Mouse (Mus musculus) urinary bladder, postnatal 25 days (tissue): ENCODE measurements around the gene Zfp146.
"Not testable (repeated sequence)": the region's sequence is repeated elsewhere in the genome, so short reads cannot be mapped to it uniquely, and the experiment has no call there.

Experiments
- DNase-seq: peaks from one replicate; pipeline ENCODE4 v3.0.0; 2022; ENCODE audit warnings: low spot score

The Zfp146 gene

GRCm38 (mm10) chr7:30169583-30170282, at the start of gene Zfp146:
TSS of gene Zfp146 (minus strand) at chr7:30169750.
- peak; percentile 78 for DNase-seq

GRCm38 (mm10) chr7:30217277-30217676, 47.7 kb upstream of the Zfp146 start:
- no peak for DNase-seq

- DNase-seq = peak; percentile 85
These were observed 47.2 kb upstream of the Zfp146 start for GRCm38 (mm10) chr7:30216723-30217151.

DNA sequence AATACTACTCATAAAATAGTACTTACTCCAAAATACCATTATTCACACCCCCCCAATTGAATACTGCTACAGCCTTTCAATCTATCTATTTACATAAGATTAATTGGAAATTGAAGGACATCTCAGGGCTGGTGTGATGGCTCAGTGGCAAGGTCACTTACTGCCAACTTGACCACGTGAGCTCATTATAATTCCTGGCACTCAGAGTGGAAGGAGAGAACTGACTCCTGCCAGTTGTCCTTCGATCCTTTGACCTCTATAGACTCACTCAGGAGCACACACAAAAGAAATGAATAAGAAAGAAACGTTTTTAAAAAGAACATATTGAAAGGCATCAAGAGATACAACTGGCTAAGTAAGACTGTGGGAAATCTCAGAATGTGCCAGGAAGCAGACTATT, 46.3 kb upstream of the Zfp146 start:
- DNase-seq = no peak

DNA sequence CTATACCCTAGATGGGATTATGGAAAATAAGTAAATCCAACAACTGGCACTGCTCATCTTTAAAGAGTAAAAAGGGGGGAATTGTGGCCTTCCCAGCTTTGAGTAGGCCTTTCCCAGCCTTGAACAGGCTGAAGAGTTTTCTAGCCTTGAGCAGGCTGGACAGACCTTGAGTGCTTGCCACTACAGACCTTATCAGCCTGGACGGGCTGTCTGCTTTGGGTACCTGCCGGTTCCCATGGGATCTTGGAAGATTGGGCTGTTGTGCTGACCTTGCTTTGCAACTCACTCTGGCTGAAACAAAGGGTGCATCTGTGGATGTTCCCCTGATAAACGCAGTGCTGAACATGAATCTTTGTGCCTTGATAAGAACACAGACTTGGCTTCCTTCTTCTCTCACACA, 44.3 kb upstream of the Zfp146 start:
- DNase-seq = no peak

DNA sequence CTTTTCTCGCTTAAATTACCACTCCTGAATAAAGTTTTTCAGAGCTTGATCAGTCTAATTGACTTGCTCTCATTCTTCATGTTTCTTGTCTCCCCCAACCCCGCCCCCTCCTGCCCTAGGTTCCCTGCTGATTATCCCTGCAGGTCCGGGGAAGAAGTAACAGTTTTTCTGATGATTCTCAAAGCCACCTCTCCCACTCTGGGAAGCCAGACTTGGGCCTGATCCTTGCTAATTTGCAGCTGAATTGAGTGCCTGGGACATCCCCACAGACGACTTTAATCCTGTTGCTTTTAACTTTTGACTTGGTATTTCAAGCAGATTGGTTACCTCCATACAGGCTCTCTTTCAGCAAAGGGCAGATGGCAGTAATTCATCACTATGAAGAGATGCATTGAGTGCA, 41.5 kb upstream of the Zfp146 start:
- no peak for DNase-seq

DNA sequence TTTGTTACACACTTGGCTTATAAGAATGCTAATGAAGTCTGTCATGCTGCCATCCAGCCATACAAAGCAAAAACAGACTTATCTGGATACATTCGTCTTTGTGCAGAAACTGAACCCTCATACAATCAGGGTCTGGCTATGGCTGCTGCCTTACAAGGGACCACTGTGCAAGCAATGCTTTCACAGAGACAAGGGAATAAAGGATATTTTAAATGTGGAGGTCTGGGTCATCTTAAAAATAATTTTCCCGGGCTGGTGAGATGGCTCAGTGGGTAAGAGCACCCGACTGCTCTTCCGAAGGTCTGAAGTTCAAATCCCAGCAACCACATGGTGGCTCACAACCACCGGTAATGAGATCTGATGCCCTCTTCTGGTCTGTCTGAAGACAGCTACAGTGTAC, 36.8 kb upstream of the Zfp146 start:
- DNase-seq = not testable (repeated sequence)

DNA sequence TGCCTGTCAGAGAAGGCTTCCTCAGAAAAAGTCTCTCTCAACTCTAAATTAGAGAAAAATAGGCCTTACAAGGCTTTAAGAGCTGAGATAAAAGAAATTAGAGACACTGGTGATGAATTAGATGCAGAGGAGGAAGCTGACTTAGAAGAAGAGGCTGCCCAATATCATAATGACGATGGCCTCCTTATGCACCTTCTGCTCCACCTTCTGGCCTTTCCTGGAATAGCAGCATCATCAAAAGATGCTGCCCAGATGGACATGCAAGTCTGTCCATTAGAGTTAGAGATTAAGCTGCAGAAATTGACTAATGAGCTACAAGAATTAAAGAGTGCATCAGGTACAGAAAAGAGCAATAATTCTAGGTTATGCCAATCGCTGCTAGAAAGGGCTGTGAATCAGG, 35.8 kb upstream of the Zfp146 start:
- DNase-seq = peak; percentile 63

GRCm38 (mm10) chr7:30204380-30204779, 34.8 kb upstream of the Zfp146 start:
- DNase-seq = no peak

DNA sequence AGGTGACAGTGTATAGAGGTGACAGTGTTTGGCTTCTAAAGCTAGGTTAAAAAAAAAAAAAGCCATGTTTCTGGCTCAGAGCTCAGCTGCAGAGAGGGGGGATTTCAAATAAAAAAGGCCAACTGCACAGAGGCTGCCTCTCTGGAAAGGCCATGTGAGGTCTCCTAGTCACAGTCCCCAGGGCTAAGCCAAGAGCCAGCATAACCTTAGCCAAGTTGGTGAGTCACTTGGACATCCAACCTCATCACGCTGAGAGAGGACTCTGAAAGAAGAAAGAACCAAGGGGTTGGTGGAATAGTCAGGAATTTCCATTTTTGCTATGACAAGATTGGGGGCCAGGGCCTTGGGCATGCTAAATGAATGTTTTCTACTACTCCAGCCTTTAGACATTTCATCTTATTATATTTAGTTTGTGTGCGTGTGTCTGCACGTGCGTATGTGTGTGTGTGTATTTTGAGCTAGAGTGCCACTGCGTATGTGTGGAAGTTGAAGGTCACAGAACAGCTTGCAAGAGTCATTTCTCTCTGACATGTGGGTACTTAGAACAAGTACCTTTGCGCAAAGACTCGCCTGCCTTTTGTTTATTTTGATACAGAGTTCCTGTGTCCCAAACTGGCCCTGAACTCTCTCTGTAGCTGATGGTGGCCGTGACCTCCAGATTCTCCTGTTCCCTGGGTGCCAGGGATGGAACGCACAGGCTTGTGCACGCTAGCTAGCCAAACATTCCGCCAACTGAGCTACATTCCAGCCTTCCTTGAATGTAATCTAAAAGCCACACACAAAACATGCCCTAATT, 33.5 kb upstream of the Zfp146 start:
- no peak for DNase-seq

GRCm38 (mm10) chr7:30200661-30201060, 31.1 kb upstream of the Zfp146 start:
- not testable (repeated sequence) for DNase-seq

GRCm38 (mm10) chr7:30200200-30200599, 30.6 kb upstream of the Zfp146 start:
- DNase-seq = no peak

- no peak for DNase-seq
These were observed 30.1 kb upstream of the Zfp146 start for GRCm38 (mm10) chr7:30199498-30200139.

GRCm38 (mm10) chr7:30198481-30198971, 29.0 kb upstream of the Zfp146 start, which contains the start of gene Capns1:
TSS of gene Capns1 (minus strand) at chr7:30198811.
- peak; percentile 55 for DNase-seq

GRCm38 (mm10) chr7:30197592-30198129, 28.1 kb upstream of the Zfp146 start:
- DNase-seq = no peak

GRCm38 (mm10) chr7:30196171-30196570, 26.6 kb upstream of the Zfp146 start:
- DNase-seq = peak; percentile 43

DNA sequence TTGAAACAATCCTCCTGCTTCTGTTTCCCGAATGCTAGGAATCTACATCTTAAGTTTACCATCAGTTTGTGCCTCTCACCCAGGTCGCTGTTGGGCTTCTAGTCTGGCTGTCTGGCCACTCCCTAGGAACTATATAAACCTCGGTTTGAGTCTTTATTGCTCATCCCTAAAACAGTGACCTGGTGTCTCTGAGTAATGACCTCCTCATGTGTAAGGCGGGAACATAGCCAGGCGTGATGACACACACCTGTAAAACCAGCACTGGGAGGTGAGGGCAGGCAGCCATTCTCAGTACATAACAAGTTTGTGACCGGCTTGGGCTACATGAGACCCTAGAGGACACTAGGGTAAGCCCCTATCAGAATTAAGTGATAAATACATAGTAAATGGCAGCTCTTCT, 25.9 kb upstream of the Zfp146 start:
- no peak for DNase-seq

DNA sequence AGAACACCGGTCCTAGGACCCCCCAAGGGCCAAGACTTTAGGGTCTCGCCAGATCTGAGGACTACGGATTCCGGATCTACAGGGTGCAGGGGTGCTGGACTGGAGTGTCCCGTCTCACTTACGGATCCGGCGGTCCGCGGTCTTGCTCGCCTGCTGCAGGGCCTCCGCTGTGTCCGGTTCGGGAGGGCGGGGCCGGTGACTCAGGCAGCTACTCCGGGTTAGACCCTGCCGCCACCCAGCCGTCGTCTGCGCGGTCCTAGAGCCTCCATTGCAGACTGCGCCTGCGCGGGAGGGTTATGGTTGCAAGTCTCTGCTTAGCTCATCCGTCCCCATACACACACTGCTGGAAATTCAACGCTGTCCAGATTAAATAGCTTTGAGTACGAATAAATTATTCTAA, 25.3 kb upstream of the Zfp146 start:
- peak; percentile 98 for DNase-seq

DNA sequence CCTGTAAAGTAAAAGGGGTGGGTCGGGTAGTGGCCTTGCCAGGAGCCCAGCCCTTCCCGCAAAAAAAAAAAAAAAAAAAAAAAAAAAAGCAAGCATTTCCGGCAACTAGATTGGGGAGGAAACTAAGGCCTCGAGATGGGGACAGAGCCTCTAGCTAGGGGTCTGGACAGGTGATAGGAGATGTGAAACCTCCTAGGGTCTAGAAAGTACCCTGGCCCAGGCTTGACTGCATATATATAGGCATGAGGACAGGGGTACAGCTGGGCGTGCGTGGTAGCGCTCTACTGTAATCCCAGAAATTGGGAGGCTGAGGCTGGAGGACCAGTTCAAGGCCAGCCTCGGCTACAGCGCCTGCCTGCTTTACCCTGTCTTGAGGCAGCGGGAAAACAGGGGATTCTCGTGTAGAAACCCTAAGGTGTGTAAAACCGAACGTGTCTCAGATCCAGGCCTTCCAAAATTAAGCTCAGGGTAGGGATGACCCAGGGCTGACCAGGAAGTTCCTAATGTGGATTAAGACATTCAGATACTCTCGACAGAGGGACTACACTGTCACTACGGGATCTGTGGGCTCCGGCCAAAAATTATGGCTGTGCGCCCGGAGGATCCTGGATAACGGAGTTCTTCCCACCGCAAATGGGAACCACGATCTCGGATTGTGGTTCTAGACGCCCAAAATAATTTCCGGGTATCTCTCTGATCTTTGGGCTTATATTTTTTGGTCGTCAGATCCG, 24.7 kb upstream of the Zfp146 start:
- DNase-seq = peak; percentile 33

- peak; percentile 74 for DNase-seq
These were observed 24.1 kb upstream of the Zfp146 start for GRCm38 (mm10) chr7:30193581-30194100.

DNA sequence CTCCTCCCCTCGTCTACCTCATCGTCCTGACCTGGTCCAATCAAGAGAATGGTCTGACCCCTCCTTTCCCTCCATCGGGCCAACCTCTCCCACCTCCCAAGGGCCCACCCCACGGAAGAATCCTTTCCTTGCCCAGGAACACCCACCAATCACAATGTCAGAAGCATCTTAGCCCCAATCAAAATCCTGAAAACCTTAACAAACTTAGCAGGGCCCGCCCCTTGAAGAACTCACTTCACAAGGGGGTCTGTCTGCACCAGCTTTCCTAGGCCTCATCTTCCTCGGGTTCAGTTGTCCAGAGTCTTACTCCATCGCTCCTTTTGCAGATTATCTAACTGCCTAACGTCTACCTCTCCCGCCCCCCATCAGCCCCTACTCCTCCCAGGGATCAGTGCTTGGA, 23.5 kb upstream of the Zfp146 start:
- DNase-seq = no peak
